Mouse (Mus musculus): ENCODE measurements at regions not wholly inside any gene's neighbourhood (a gene's known extent, or its start where the extent isn't known, plus 50 kb on each side); places are given as distances from the start of the nearest gene placed in this dataset.

- DNase-seq = no peak
These were observed 168.7 kb downstream of the Zfp326 start for GRCm38 (mm10) chr5:106044878-106045585.

- no peak for DNase-seq
These were observed 162.0 kb downstream of the Zfp326 start for GRCm38 (mm10) chr5:106038321-106038720.

- no peak for DNase-seq
These were observed 159.8 kb downstream of the Zfp326 start for GRCm38 (mm10) chr5:106036176-106036575.

GRCm38 (mm10) chr5:106032956-106033355 lies 156.6 kb downstream of the Zfp326 start:
- DNase-seq = no peak

GRCm38 (mm10) chr5:106026861-106027260 lies 150.5 kb downstream of the Zfp326 start:
- DNase-seq = no peak

GRCm38 (mm10) chr5:106004292-106004917 lies 128.0 kb downstream of the Zfp326 start:
- no peak for DNase-seq

GRCm38 (mm10) chr5:106003321-106004291 lies 127.2 kb downstream of the Zfp326 start:
- no peak for DNase-seq

GRCm38 (mm10) chr5:106002330-106002729 lies 126.0 kb downstream of the Zfp326 start:
- no peak for DNase-seq

GRCm38 (mm10) chr5:105994218-105994617 lies 117.9 kb downstream of the Zfp326 start:
- no peak for DNase-seq

GRCm38 (mm10) chr5:105993066-105993760 lies 116.8 kb downstream of the Zfp326 start:
- DNase-seq = no peak

- no peak for DNase-seq
These were observed 114.4 kb downstream of the Zfp326 start for GRCm38 (mm10) chr5:105990777-105991176.

- DNase-seq = no peak
These were observed 110.0 kb downstream of the Zfp326 start for GRCm38 (mm10) chr5:105986401-105986800.

GRCm38 (mm10) chr5:105983131-105983530 lies 106.8 kb downstream of the Zfp326 start:
- no peak for DNase-seq

- DNase-seq = no peak
These were observed 100.4 kb downstream of the Zfp326 start for GRCm38 (mm10) chr5:105976746-105977145.

- no peak for DNase-seq
These were observed 99.7 kb downstream of the Zfp326 start for GRCm38 (mm10) chr5:105976076-105976475.

GRCm38 (mm10) chr5:105975275-105976011 lies 99.1 kb downstream of the Zfp326 start:
- no peak for DNase-seq

GRCm38 (mm10) chr5:105974576-105975177 lies 98.3 kb downstream of the Zfp326 start:
- no peak for DNase-seq

All from B cell, adult 2 months (primary cell).